Mouse (Mus musculus) embryonic fibroblast, embryonic 13.5 days (primary cell): ENCODE data around the gene Mtmr11.

Experiments used
- CTCF ChIP-seq: IDR thresholded peaks from 2 replicates; pipeline ENCODE4 v1.5.1; 2011; ENCODE audit warnings: mild to moderate bottlenecking, control low read depth, low read length, moderate library complexity, borderline replicate concordance; ENCODE audit not compliant: insufficient read depth
- POLR2A ChIP-seq: IDR thresholded peaks from 2 replicates; pipeline ENCODE4 v1.6.1; 2011; ENCODE audit warnings: low read depth, mild to moderate bottlenecking, control low read depth, low read length, moderate library complexity

- TF ChIP-seq POLR2A, result no peak
- TF ChIP-seq CTCF, result no peak
These were observed 10.0 kb upstream of the Mtmr11 start for GRCm38 (mm10) chr3:96151836-96152235.
